8 mouse cellular contexts compared by ENCODE assay signal in the genomic region with DNA sequence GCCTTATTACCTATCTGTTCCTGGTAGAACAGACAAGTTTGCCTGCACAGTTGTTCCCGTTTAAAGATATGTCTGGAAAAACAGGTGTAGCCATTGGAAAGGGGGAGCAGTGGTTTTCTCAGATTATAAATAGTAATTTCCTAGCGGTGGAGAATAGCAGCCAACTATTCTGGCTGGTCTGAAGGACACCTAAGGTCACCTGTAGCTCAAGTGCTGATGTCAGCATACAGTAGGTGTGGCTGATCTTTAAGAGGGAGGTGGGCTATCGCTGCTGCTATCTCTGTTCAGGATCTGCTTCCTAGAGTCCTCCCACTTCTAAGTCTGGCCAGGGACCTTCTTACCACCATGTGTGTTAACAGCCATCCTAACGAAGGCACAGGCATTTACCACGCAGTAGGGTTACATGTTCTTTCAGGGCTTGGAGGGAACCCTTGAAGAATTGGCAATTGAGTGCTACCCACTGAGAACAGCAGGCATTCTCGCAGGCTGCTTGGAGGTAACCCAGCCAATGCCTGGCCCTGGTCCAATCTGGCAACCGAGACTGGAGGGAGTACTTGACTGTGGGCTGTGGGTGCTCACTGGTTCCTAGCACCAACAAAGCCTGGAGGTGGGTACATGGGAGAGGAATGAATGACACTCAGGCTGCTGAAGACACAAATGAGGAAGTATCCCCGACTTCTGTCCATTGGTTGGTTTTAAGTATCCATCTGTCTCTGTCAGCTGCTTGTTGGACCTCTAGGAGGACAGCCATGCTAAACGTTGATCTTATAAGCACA. TPM values are rescaled to one million over a fixed set of nuclear protein-coding genes. Genes with fewer than 3 reads are reported as not detected.
DNase-seq lines count a peak whose midpoint lies in the region; ATAC-seq lines count a peak whose summit lies in the region.

No protein-coding gene starts in this region.

- WGBS in embryonic facial prominence, embryonic 10.5 days: 85% methylated on average over 9 of the region's 9 CpGs
- WGBS in hindbrain, embryonic 12.5 days: 78% methylated on average over 9 of the region's 9 CpGs

- H3K9ac ChIP-seq in hindbrain, embryonic 12.5 days: no peak overlapping the region

- no peak overlapping the region for H3K27ac ChIP-seq in embryonic facial prominence, embryonic 10.5 days (replicated peaks)
- no peak overlapping the region for H3K27ac ChIP-seq in hindbrain, embryonic 12.5 days

- H3K4me3 ChIP-seq in embryonic facial prominence, embryonic 10.5 days: no peak overlapping the region
- H3K4me3 ChIP-seq in hindbrain, embryonic 12.5 days: no peak overlapping the region

- H3K4me2 ChIP-seq in hindbrain, embryonic 12.5 days (replicated peaks): no peak overlapping the region

- no peaks in the 10 kb centered on the region for H3K36me3 ChIP-seq in embryonic facial prominence, embryonic 10.5 days (replicated peaks)
- no peaks in the 10 kb centered on the region for H3K36me3 ChIP-seq in hindbrain, embryonic 12.5 days

- no peaks in the 10 kb centered on the region for H3K9me3 ChIP-seq in embryonic facial prominence, embryonic 10.5 days
- no peaks in the 10 kb centered on the region for H3K9me3 ChIP-seq in hindbrain, embryonic 12.5 days (replicated peaks)

- H3K4me1 ChIP-seq in embryonic facial prominence, embryonic 10.5 days: 0 out of 2 replicates have a peak, but pooled peaks cover 4% of the 10 kb centered on the region
- H3K4me1 ChIP-seq in hindbrain, embryonic 12.5 days: no peaks in the 10 kb centered on the region

- DNase-seq in adrenal gland, postnatal 14 days: peak; percentile 76
- no peak for DNase-seq in adrenal gland, postnatal 4 days (ENCODE audit: low spot score in 2 of 2)
- DNase-seq in adrenal gland, postnatal 25 days: peak; percentile 69
- peak; percentile 42 to 52 for DNase-seq in frontal cortex, postnatal 25 days (ENCODE audit: low spot score in 2 of 2)
- DNase-seq in kidney, postnatal 14 days: peak; percentile 29
- peak; percentile 66 for DNase-seq in lung, postnatal 36 days
- DNase-seq in embryonic facial prominence, embryonic 10.5 days (ENCODE audit: low spot score): no peak

- ATAC-seq in hindbrain, embryonic 12.5 days (ENCODE audit: low FRiP score): no peak

- no peaks in the 10 kb centered on the region for H3K27me3 ChIP-seq in embryonic facial prominence, embryonic 10.5 days (replicated peaks; ENCODE audit: low read depth, poor library complexity, severe bottlenecking)
- H3K27me3 ChIP-seq in hindbrain, embryonic 12.5 days: no peaks in the 10 kb centered on the region

RNA-seq across cellular contexts. Expression of gene Gm11084, which starts 33.0 kb away (rescaled TPM):
- not detected in 2 replicates for total RNA-seq in adrenal gland, postnatal 14 days (2021)
- total RNA-seq in adrenal gland, postnatal 4 days (2021): not detected
- total RNA-seq in adrenal gland, postnatal 25 days (2021): not detected in 2 replicates
- polyA plus RNA-seq in embryonic facial prominence, embryonic 10.5 days (2016; fragmentation: Nextera tagmentation; extraction: Ambion mirVana): not detected in 2 replicates
- polyA plus RNA-seq in hindbrain, embryonic 12.5 days (2016; fragmentation: Nextera tagmentation; extraction: Ambion mirVana): not detected in 2 replicates

RNA-seq across cellular contexts. Expression of gene Sp3, which starts 39.3 kb away (rescaled TPM):
- 58.9 and 65.9 TPM in 2 replicates for total RNA-seq in adrenal gland, postnatal 14 days (2021)
- total RNA-seq in adrenal gland, postnatal 4 days (2021): 10 to 100 TPM; 86.1 to 92.1 TPM
- 68.4 and 70.6 TPM in 2 replicates for total RNA-seq in adrenal gland, postnatal 25 days (2021)
- 53.0 and 55.4 TPM in 2 replicates for polyA plus RNA-seq in embryonic facial prominence, embryonic 10.5 days (2016; fragmentation: Nextera tagmentation; extraction: Ambion mirVana)
- polyA plus RNA-seq in hindbrain, embryonic 12.5 days (2016; fragmentation: Nextera tagmentation; extraction: Ambion mirVana): 66.3 and 69.0 TPM in 2 replicates

Comparison
In these comparisons a context has a peak if more than half of its experiments do, and no peak if none do; other contexts are left out.
1. DNase-seq: peak in adrenal gland, postnatal 14 days (single experiment), adrenal gland, postnatal 25 days (single experiment), frontal cortex, postnatal 25 days (2 of 2), kidney, postnatal 14 days (single experiment) and lung, postnatal 36 days (single experiment); none in adrenal gland, postnatal 4 days (0 of 2) and embryonic facial prominence, embryonic 10.5 days (single experiment).